Mouse (Mus musculus) stomach, postnatal 0 days (tissue): ENCODE data around the gene Sytl2.

ENCODE experiments used
- CTCF ChIP-seq: IDR thresholded peaks from 2 replicates; pipeline ENCODE4 v1.5.1; 2016; ENCODE audit warnings: antibody characterized with exemption, low read depth, mild to moderate bottlenecking, moderate library complexity
- EP300 ChIP-seq: optimal IDR thresholded peaks from 2 replicates; pipeline ENCODE3; 2016; ENCODE audit warnings: antibody characterized with exemption

DNA sequence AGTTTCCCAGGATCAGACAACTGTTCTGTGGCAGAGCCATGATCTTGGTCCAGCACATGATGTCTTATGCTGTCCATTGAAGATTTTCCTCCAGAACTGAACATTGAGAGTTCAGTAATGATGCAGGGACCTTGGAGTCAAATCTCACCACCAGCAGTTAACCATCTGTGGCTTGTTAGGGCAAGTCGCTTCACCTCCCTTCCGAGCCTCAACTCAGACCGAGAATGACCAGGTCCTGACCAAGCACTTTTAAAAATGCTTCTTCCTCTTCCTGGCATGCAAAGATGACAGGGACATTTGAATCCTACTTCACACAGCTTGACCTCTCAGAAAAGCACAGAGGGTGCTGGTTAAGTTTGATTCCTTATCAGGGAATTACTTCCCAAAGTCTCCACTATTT is 50.1 kb downstream of the Sytl2 start:
- TF ChIP-seq EP300, result no peak
- TF ChIP-seq CTCF, result no peak
